Comparison of ENCODE assay signal across 28 mouse cellular contexts in the genomic region with DNA sequence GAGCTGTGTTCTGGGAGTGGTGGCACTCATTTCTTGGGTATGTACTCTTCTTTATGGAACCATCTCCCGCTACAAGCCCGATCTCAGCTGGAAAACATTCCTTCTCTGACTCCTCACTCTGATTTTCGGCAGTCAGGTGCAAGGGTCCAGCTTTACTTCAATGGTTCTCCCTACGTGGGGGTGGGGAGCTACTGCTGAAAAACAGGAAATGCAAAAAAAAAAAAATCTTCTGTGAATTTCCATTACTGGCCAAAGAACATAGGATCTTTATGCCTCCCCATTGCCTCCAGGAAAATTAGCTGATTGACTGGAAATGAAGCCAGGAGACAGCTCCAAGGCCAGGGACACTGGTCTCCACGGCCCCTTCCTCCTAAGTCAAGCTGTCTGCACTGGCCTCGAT. TPM values are rescaled to one million over a fixed set of nuclear protein-coding genes. Genes with fewer than 3 reads are reported as not detected.
A peak's percentile ranks its signal among the peaks of the same experiment; 100 is the strongest.
DNase-seq lines count a peak whose midpoint lies in the region; ATAC-seq lines count a peak whose summit lies in the region.
"Had no signal": no experiment of that assay in that cellular context is flagged by ENCODE, and none has a peak within 500 bp of the region (broad histone marks: within the 10 kb centered on the region; RNA-seq: fewer than 3 reads in every experiment).

No protein-coding gene starts in this region.

- H3K36me3 ChIP-seq in kidney, embryonic 14.5 days (ENCODE audit: control insufficient read depth, insufficient read depth, low read length), result no peaks in the 10 kb centered on the region
- no peaks in the 10 kb centered on the region for H3K36me3 ChIP-seq in limb, embryonic 10.5 days
- H3K36me3 ChIP-seq in hindbrain, embryonic 12.5 days, result no peaks in the 10 kb centered on the region
- H3K36me3 ChIP-seq: forebrain, embryonic 10.5 days; G1E; heart, embryonic 10.5 days; heart, embryonic 13.5 days; hindbrain, embryonic 13.5 days had no signal

- no peak overlapping the region for H3K9ac ChIP-seq in kidney, embryonic 14.5 days (ENCODE audit: low read depth, low read length)
- H3K9ac ChIP-seq in hindbrain, embryonic 12.5 days, result no peak overlapping the region
- H3K9ac ChIP-seq: forebrain, embryonic 13.5 days; heart, embryonic 13.5 days; hindbrain, embryonic 13.5 days had no signal

- 59% methylated on average over 6 of the region's 6 CpGs for WGBS in kidney, embryonic 14.5 days
- 73% methylated on average over 6 of the region's 6 CpGs for WGBS in limb, embryonic 10.5 days
- 75% methylated on average over 6 of the region's 6 CpGs for WGBS in hindbrain, embryonic 12.5 days

- H3K4me2 ChIP-seq in kidney, embryonic 14.5 days (replicated peaks; ENCODE audit: low read depth, low read length), result no peak overlapping the region
- no peak overlapping the region for H3K4me2 ChIP-seq in hindbrain, embryonic 12.5 days (replicated peaks)
- H3K4me2 ChIP-seq: forebrain, embryonic 13.5 days; heart, embryonic 13.5 days; hindbrain, embryonic 13.5 days had no signal

- ATAC-seq in kidney, embryonic 14.5 days (ENCODE audit: low FRiP score, low TSS enrichment), result no peak
- no peak for ATAC-seq in hindbrain, embryonic 12.5 days (ENCODE audit: low FRiP score)
- ATAC-seq: forebrain, embryonic 13.5 days; forebrain, embryonic 16.5 days; hindbrain, embryonic 16.5 days had no signal

- H3K9me3 ChIP-seq in kidney, embryonic 14.5 days (ENCODE audit: control insufficient read depth, low read length), result no peaks in the 10 kb centered on the region
- H3K9me3 ChIP-seq in limb, embryonic 10.5 days (replicated peaks), result no peaks in the 10 kb centered on the region
- H3K9me3 ChIP-seq in hindbrain, embryonic 12.5 days (replicated peaks), result no peaks in the 10 kb centered on the region
- H3K9me3 ChIP-seq: forebrain, embryonic 10.5 days; forebrain, embryonic 13.5 days; G1E; heart, embryonic 10.5 days; heart, embryonic 13.5 days; hindbrain, embryonic 13.5 days had no signal

- no peaks in the 10 kb centered on the region for H3K27me3 ChIP-seq in kidney, embryonic 14.5 days (ENCODE audit: control insufficient read depth, insufficient read depth, low read length)
- no peaks in the 10 kb centered on the region for H3K27me3 ChIP-seq in limb, embryonic 10.5 days (ENCODE audit: low read depth, poor library complexity, severe bottlenecking)
- no peaks in the 10 kb centered on the region for H3K27me3 ChIP-seq in hindbrain, embryonic 12.5 days
- H3K27me3 ChIP-seq: forebrain, embryonic 13.5 days; heart, embryonic 13.5 days; hindbrain, embryonic 13.5 days had no signal

- no peak overlapping the region for H3K4me3 ChIP-seq in kidney, embryonic 14.5 days (ENCODE audit: low read length)
- H3K4me3 ChIP-seq in limb, embryonic 10.5 days, result no peak overlapping the region
- H3K4me3 ChIP-seq in hindbrain, embryonic 12.5 days, result no peak overlapping the region
- H3K4me3 ChIP-seq: forebrain, embryonic 10.5 days; forebrain, embryonic 13.5 days; heart, adult 2 months; heart, embryonic 10.5 days; heart, embryonic 13.5 days; hindbrain, embryonic 13.5 days had no signal

- 0 out of 2 replicates have a peak, but pooled peaks cover 4% of the 10 kb centered on the region for H3K4me1 ChIP-seq in kidney, embryonic 14.5 days (ENCODE audit: control insufficient read depth, insufficient read depth, low read length)
- peaks cover 34% of the 10 kb centered on the region for H3K4me1 ChIP-seq in limb, embryonic 10.5 days
- H3K4me1 ChIP-seq in hindbrain, embryonic 12.5 days, result no peaks in the 10 kb centered on the region
- H3K4me1 ChIP-seq: forebrain, embryonic 13.5 days; heart, embryonic 10.5 days; heart, embryonic 13.5 days; hindbrain, embryonic 13.5 days had no signal

- DNase-seq in heart, adult 11 months, result peak; percentile 80
- no peak for DNase-seq in heart, postnatal 36 days
- DNase-seq in kidney, postnatal 14 days, result peak; percentile 28
- DNase-seq in limb, embryonic 10.5 days (ENCODE audit: low spot score), result no peak
- no peak for DNase-seq in gastrocnemius, postnatal 14 days
- DNase-seq in thymus, postnatal 4 days, result no peak
- DNase-seq: adrenal gland, adult 2 months; adrenal gland, postnatal 14 days; cerebellum, adult 18-20 months; cerebellum, adult 9-10 months; cerebellum, postnatal 14 days; gastrocnemius, postnatal 10 days; heart, adult 2 months; heart, postnatal 14 days had no signal

- intact Hi-C loops in heart, postnatal 36 days (cut with DNase I), result loop anchor here (5.0 kb wide), 1 partner anchor 569 kb away; no protein-coding TSS in a partner anchor
- intact Hi-C loops in gastrocnemius, postnatal 14 days (cut with DNase I; ENCODE audit: low total_unique reads), result loop anchor here (5.0 kb wide), 1 partner anchor 64 kb away; no protein-coding TSS in a partner anchor

- no peak overlapping the region for H3K27ac ChIP-seq in kidney, embryonic 14.5 days (ENCODE audit: low read depth, low read length)
- peak overlapping the region; percentile 40 for H3K27ac ChIP-seq in limb, embryonic 10.5 days
- no peak overlapping the region for H3K27ac ChIP-seq in hindbrain, embryonic 12.5 days
- H3K27ac ChIP-seq: forebrain, embryonic 10.5 days; forebrain, embryonic 13.5 days; heart, adult 2 months; heart, embryonic 10.5 days; heart, embryonic 13.5 days; hindbrain, embryonic 13.5 days had no signal

RNA-seq across cellular contexts. Expression of gene Eif3b, which starts 12.5 kb away (rescaled TPM):
- total RNA-seq in heart, postnatal 36 days (2021), result 10 to 100 TPM; 89.8 to 97.7 TPM
- polyA plus RNA-seq in kidney, embryonic 14.5 days (2014; fragmentation: Nextera tagmentation; extraction: Ambion mirVana), result 139 and 188 TPM in 2 replicates
- polyA plus RNA-seq in limb, embryonic 10.5 days (2016; fragmentation: Nextera tagmentation; extraction: Ambion mirVana), result 201 and 231 TPM in 2 replicates
- 10 to 100 TPM; 81.7 to 88.9 TPM for total RNA-seq in gastrocnemius, postnatal 14 days (2021)
- 155 and 162 TPM in 2 replicates for polyA plus RNA-seq in hindbrain, embryonic 12.5 days (2016; fragmentation: Nextera tagmentation; extraction: Ambion mirVana)

RNA-seq across cellular contexts. Expression of gene Snx8, which starts 17.6 kb away (rescaled TPM):
- total RNA-seq in heart, postnatal 36 days (2021), result 10 to 100 TPM; 14.0 to 19.6 TPM
- polyA plus RNA-seq in kidney, embryonic 14.5 days (2014; fragmentation: Nextera tagmentation; extraction: Ambion mirVana), result 10.5 and 12.9 TPM in 2 replicates
- 22.4 and 25.4 TPM in 2 replicates for polyA plus RNA-seq in limb, embryonic 10.5 days (2016; fragmentation: Nextera tagmentation; extraction: Ambion mirVana)
- 1 to 10 TPM; 9.0 to 9.8 TPM for total RNA-seq in gastrocnemius, postnatal 14 days (2021)
- polyA plus RNA-seq in hindbrain, embryonic 12.5 days (2016; fragmentation: Nextera tagmentation; extraction: Ambion mirVana), result 21.1 and 22.1 TPM in 2 replicates

RNA-seq across cellular contexts. Expression of gene Gm4869, which starts 38.8 kb away (rescaled TPM):
- total RNA-seq in heart, postnatal 36 days (2021), result not detected
- not detected in 2 replicates for polyA plus RNA-seq in kidney, embryonic 14.5 days (2014; fragmentation: Nextera tagmentation; extraction: Ambion mirVana)
- not detected in 2 replicates for polyA plus RNA-seq in limb, embryonic 10.5 days (2016; fragmentation: Nextera tagmentation; extraction: Ambion mirVana)
- total RNA-seq in gastrocnemius, postnatal 14 days (2021), result not detected
- not detected in 2 replicates for polyA plus RNA-seq in hindbrain, embryonic 12.5 days (2016; fragmentation: Nextera tagmentation; extraction: Ambion mirVana)
- total RNA-seq: adrenal gland, postnatal 14 days; G1E; gastrocnemius, adult 18-20 months; gastrocnemius, postnatal 10 days; gastrocnemius, postnatal 4 days; heart, adult 2 months; heart, postnatal 14 days; hematopoietic stem cell, adult 5-6 weeks had no signal
- polyA plus RNA-seq: forebrain, embryonic 10.5 days; forebrain, embryonic 13.5 days; forebrain, embryonic 16.5 days; G1E; heart, adult 2 months; heart, embryonic 10.5 days; heart, embryonic 16.5 days; hindbrain, embryonic 13.5 days; hindbrain, embryonic 16.5 days had no signal

Comparison
In these comparisons a context has a peak if more than half of its experiments do, and no peak if none do; other contexts are left out.
1. DNase-seq: peak in heart, adult 11 months (single experiment) and kidney, postnatal 14 days (single experiment); none in heart, postnatal 36 days (0 of 2), limb, embryonic 10.5 days (single experiment), gastrocnemius, postnatal 14 days (single experiment) and thymus, postnatal 4 days (single experiment).